Mouse (Mus musculus) kidney, postnatal 0 days (tissue): ENCODE data around the gene Lgals12. TPM values are rescaled to one million over a fixed set of nuclear protein-coding genes. Genes with fewer than 3 reads are reported as not detected.

Experiments
- ATAC-seq: fragments of 200-750 bp; cut with Nextera tagmentation; replicated peaks from 2 replicates; pipeline ENCODE4 v1.8.0; 2017; ENCODE audit warnings: low read depth, moderate number of reproducible peaks, moderate TSS enrichment, moderate library complexity; ENCODE audit not compliant: low FRiP score
- DNase-seq: peaks from one replicate; pipeline ENCODE4 v3.0.0-alpha.2; 2016; ENCODE audit warnings: low spot score
- H3K27ac ChIP-seq: fragments of 300-500 bp; sonication (generic); 2 replicates; pipeline ENCODE4 v1.5.1; 2014; ENCODE audit warnings: mild to moderate bottlenecking
- H3K27me3 ChIP-seq: fragments of 300-500 bp; sonication (generic); 2 replicates; pipeline ENCODE4 v1.6.1; 2014; ENCODE audit warnings: low read length, mixed read lengths; ENCODE audit not compliant: insufficient read depth
- H3K36me3 ChIP-seq: fragments of 300-500 bp; sonication (generic); 2 replicates; pipeline ENCODE4 v1.6.1; 2014; ENCODE audit warnings: low read length, mixed read lengths; ENCODE audit not compliant: insufficient read depth
- H3K4me1 ChIP-seq: fragments of 300-500 bp; sonication (generic); replicated peaks from 2 replicates; pipeline ENCODE4 v1.6.1; 2014; ENCODE audit warnings: antibody characterized with exemption, low read length, mixed read lengths; ENCODE audit not compliant: insufficient read depth
- H3K4me2 ChIP-seq: fragments of 300-500 bp; sonication (generic); 2 replicates; pipeline ENCODE4 v1.6.1; 2014; ENCODE audit warnings: mild to moderate bottlenecking, low read length, moderate library complexity, mixed read lengths
- H3K4me3 ChIP-seq: fragments of 300-500 bp; sonication (generic); replicated peaks from 2 replicates; pipeline ENCODE4 v1.5.1; 2014; ENCODE audit warnings: low read depth, low read length
- H3K9ac ChIP-seq: fragments of 300-500 bp; sonication (generic); 2 replicates; pipeline ENCODE4 v1.6.1; 2014; ENCODE audit warnings: low read depth, low read length
- H3K9me3 ChIP-seq: fragments of 300-500 bp; sonication (generic); replicated peaks from 2 replicates; pipeline ENCODE4 v1.6.1; 2016; ENCODE audit warnings: low read length, inconsistent platforms, mixed read lengths
- CTCF ChIP-seq: IDR thresholded peaks from 2 replicates; pipeline ENCODE4 v1.5.1; 2016; ENCODE audit warnings: antibody characterized with exemption, low read depth, mild to moderate bottlenecking, moderate library complexity
- WGBS: fragments of 180-500 bp; shearing (Covaris S2); extraction: QIAGEN DNeasy Blood & Tissue Kit; methylation state at CpG from one replicate; pipeline ENCODE4 v1.1.7; 2014; 5-methylcytosine and 5-hydroxymethylcytosine counted together
- polyA plus RNA-seq: library from polyadenylated mRNA; unstranded; fragments of >200 nt; fragmentation: Nextera tagmentation; extraction: Ambion mirVana; gene quantifications from 2 replicates; pipeline ENCODE4 v1.2.1, GENCODE M21; 2015

The Lgals12 gene
- polyA plus RNA-seq, 1 experiment from 2014 or later, result 1.8 TPM

GRCm38 (mm10) chr19:7553441-7553840 lies 53.6 kb downstream of the Lgals12 start:
- Histone ChIP-seq H3K36me3 (no peaks in the 10 kb centered on the region), H3K4me2 (no peak overlapping the region), H3K4me1 (peaks cover 4% of the 10 kb centered on the region; the same call in 1 of the 2 replicates), H3K9ac (no peak overlapping the region), H3K27ac (no peak overlapping the region), H3K4me3 (no peak overlapping the region), H3K27me3 (no peaks in the 10 kb centered on the region), H3K9me3 (no peaks in the 10 kb centered on the region)
- ATAC-seq (no peak), DNase-seq (no peak)
- TF ChIP-seq CTCF, result no peak

- no peak overlapping the region for H3K4me3 ChIP-seq
- H3K9me3 ChIP-seq, result no peaks in the 10 kb centered on the region
- 85% methylated on average over 2 of the region's 2 CpGs for WGBS
- no peaks in the 10 kb centered on the region for H3K4me1 ChIP-seq
- no peaks in the 10 kb centered on the region for H3K36me3 ChIP-seq
- no peak overlapping the region for H3K27ac ChIP-seq
- no peaks in the 10 kb centered on the region for H3K27me3 ChIP-seq
- H3K4me2 ChIP-seq, result no peak overlapping the region
- H3K9ac ChIP-seq, result no peak overlapping the region
- DNase-seq, result no peak
- no peak for TF ChIP-seq CTCF
- no peak for ATAC-seq
These were observed 54.7 kb downstream of the Lgals12 start for GRCm38 (mm10) chr19:7552301-7552673.

DNA sequence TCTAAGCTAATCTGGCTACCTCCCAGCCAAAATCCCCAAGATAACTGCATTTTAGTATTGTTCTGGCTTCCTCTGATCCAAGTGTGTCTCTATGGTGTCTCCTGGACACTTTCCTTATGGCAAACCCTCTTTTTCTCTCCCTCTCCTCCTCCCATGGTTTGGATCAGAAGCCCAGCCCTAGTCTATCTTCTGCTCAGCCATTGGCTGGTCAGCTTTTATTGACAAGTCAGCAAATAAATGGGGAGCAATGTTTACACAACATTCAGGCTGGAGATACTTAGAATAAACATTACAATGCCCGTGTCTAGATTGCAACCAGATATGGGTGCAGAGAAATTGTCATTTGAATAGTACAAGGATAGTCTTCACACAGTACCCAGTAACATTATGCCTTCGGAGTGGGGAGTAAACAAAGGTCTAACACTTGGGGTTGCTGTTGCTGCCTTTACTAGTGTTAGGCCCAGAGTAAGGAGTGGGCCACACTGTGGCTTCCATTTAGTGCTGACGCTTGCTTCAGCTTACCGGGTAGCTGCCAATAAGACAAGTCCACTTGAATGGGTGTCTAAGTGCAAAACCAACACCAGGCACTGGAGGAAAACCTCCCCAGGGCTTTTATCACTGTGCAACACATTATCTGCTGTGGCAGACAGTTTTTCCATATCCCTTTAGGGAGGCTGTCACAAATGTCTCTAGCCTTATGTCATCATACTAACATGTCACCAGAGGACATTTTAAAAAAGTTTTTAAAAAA lies 55.3 kb downstream of the Lgals12 start:
- H3K4me3 ChIP-seq, result no peak overlapping the region
- H3K27ac ChIP-seq, result no peak overlapping the region
- ATAC-seq, result no peak
- no peak for DNase-seq
- no peak for TF ChIP-seq CTCF
- no peaks in the 10 kb centered on the region for H3K27me3 ChIP-seq
- H3K4me1 ChIP-seq, result no peaks in the 10 kb centered on the region
- no peak overlapping the region for H3K4me2 ChIP-seq
- no peaks in the 10 kb centered on the region for H3K9me3 ChIP-seq
- no peak overlapping the region for H3K9ac ChIP-seq
- WGBS, result 58% methylated on average over 4 of the region's 4 CpGs
- H3K36me3 ChIP-seq, result no peaks in the 10 kb centered on the region

DNA sequence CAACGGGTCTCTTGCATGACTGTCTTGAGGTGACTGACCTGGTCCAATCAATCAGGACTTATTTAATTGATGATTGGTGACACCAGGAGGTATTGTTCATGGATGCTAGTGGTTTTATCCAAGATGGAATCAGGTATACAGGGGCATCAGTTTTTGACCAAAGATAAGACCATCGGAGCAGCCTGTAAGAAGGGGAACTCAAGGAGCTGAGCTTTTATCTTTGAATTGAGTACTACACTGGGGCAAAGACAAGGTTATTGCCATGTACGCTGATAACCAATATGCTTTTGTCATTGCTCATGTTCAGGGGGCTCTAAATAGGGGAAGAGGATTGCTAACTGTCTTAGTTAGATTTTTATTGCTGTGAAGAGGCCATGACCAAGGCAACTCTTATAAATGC lies 58.1 kb downstream of the Lgals12 start:
- TF ChIP-seq CTCF, result no peak
- Histone ChIP-seq H3K9me3 (no peaks in the 10 kb centered on the region; the same call in 1 of the 2 replicates), H3K4me1 (no peaks in the 10 kb centered on the region), H3K27me3 (no peaks in the 10 kb centered on the region), H3K27ac (no peak overlapping the region), H3K4me3 (no peak overlapping the region), H3K36me3 (no peaks in the 10 kb centered on the region), H3K4me2 (no peak overlapping the region), H3K9ac (no peak overlapping the region)
- 92% methylated on average over 3 of the region's 3 CpGs for WGBS
- DNase-seq (no peak), ATAC-seq (no peak)

Other genes starting within 250 kb of the Lgals12 start
- 19.2 and 21.9 TPM in 2 replicates for gene Spindoc, start 224.2 kb downstream of the Lgals12 start, polyA plus RNA-seq
- 4.8 and 5.2 TPM in 2 replicates for gene 2700081O15Rik, start 189.6 kb downstream of the Lgals12 start, polyA plus RNA-seq
- 195 and 196 TPM in 2 replicates for gene Rtn3, start 123.9 kb downstream of the Lgals12 start, polyA plus RNA-seq
- 11.1 and 14.8 TPM in 2 replicates for gene Atl3, start 113.2 kb downstream of the Lgals12 start, polyA plus RNA-seq
- 20.5 and 20.6 TPM in 2 replicates for gene Pla2g16, start 49.7 kb downstream of the Lgals12 start, polyA plus RNA-seq
- 0.28 and 0.36 TPM in 2 replicates for gene Hrasls5, start 5.3 kb upstream of the Lgals12 start, polyA plus RNA-seq
- gene Slc22a19, start 104.1 kb upstream of the Lgals12 start, polyA plus RNA-seq, result 80.5 and 88.0 TPM in 2 replicates
- 1.7 and 1.8 TPM in 2 replicates for gene Slc22a26, start 195.5 kb upstream of the Lgals12 start, polyA plus RNA-seq